Mouse (Mus musculus) kidney, embryonic 16.5 days (tissue): Measurements from ENCODE around the gene Chordc1. TPM values are rescaled to one million over a fixed set of nuclear protein-coding genes. Genes with fewer than 3 reads are reported as not detected.
"Not testable (repeated sequence)": the region's sequence is repeated elsewhere in the genome, so short reads cannot be mapped to it uniquely, and the experiment has no call there.

Experiments used
- ATAC-seq: fragments of 200-750 bp; cut with Nextera tagmentation; 2 replicates; pipeline ENCODE4 v1.8.0; 2017; ENCODE audit warnings: moderate TSS enrichment; ENCODE audit not compliant: low FRiP score, low TSS enrichment
- H3K27ac ChIP-seq: fragments of 300-500 bp; sonication (generic); 2 replicates; pipeline ENCODE4 v1.5.1; 2014; ENCODE audit warnings: low read length
- H3K27me3 ChIP-seq: fragments of 300-500 bp; sonication (generic); 2 replicates; pipeline ENCODE4 v1.6.1; 2014; ENCODE audit warnings: low read length, control low read depth, mixed read lengths; ENCODE audit not compliant: insufficient read depth
- H3K36me3 ChIP-seq: fragments of 300-500 bp; sonication (generic); 2 replicates; pipeline ENCODE4 v1.6.1; 2014; ENCODE audit warnings: low read length, control low read depth, mixed read lengths; ENCODE audit not compliant: insufficient read depth
- H3K4me1 ChIP-seq: fragments of 300-500 bp; sonication (generic); 2 replicates; pipeline ENCODE4 v1.6.1; 2014; ENCODE audit warnings: low read length, control low read depth, mixed read lengths; ENCODE audit not compliant: insufficient read depth
- H3K4me2 ChIP-seq: fragments of 300-500 bp; sonication (generic); replicated peaks from 2 replicates; pipeline ENCODE4 v1.6.1; 2014; ENCODE audit warnings: low read depth, low read length
- H3K4me3 ChIP-seq: fragments of 300-500 bp; sonication (generic); 2 replicates; pipeline ENCODE4 v1.5.1; 2014; ENCODE audit warnings: mild to moderate bottlenecking, low read length
- H3K9ac ChIP-seq: fragments of 300-500 bp; sonication (generic); replicated peaks from 2 replicates; pipeline ENCODE4 v1.6.1; 2014; ENCODE audit warnings: low read length
- H3K9me3 ChIP-seq: fragments of 300-500 bp; sonication (generic); 2 replicates; pipeline ENCODE4 v1.6.1; 2016; ENCODE audit warnings: low read length, control low read depth
- WGBS: fragments of 180-500 bp; shearing (Covaris S2); extraction: QIAGEN DNeasy Blood & Tissue Kit; methylation state at CpG from one replicate; pipeline ENCODE4 v1.1.7; 2014; 5-methylcytosine and 5-hydroxymethylcytosine counted together
- polyA plus RNA-seq: library from polyadenylated mRNA; unstranded; fragments of >200 nt; fragmentation: Nextera tagmentation; extraction: Ambion mirVana; gene quantifications from 2 replicates; pipeline ENCODE4 v1.2.1, GENCODE M21; 2015

The Chordc1 gene
- 122 and 131 TPM in 2 replicates for polyA plus RNA-seq

GRCm38 (mm10) chr9:18291571-18292429 lies at the start of gene Chordc1:
Gene Chordc1 (plus strand): TSS chr9:18292125.
- 3% methylated on average over 49 of the region's 49 CpGs for WGBS
- peak; percentile 99 for ATAC-seq
- H3K9ac ChIP-seq: peak within 1 kb of the TSS; percentile 99
- peaks cover 8% of the 10 kb centered on the region for H3K4me1 ChIP-seq
- no peaks in the 10 kb centered on the region for H3K27me3 ChIP-seq
- no peaks in the 10 kb centered on the region for H3K9me3 ChIP-seq
- H3K4me3 ChIP-seq: peak within 1 kb of the TSS; percentile 98
- peak within 1 kb of the TSS; percentile 87 for H3K4me2 ChIP-seq
- peak within 1 kb of the TSS; percentile 90 for H3K27ac ChIP-seq
- H3K36me3 ChIP-seq: no peaks in the 10 kb centered on the region

DNA sequence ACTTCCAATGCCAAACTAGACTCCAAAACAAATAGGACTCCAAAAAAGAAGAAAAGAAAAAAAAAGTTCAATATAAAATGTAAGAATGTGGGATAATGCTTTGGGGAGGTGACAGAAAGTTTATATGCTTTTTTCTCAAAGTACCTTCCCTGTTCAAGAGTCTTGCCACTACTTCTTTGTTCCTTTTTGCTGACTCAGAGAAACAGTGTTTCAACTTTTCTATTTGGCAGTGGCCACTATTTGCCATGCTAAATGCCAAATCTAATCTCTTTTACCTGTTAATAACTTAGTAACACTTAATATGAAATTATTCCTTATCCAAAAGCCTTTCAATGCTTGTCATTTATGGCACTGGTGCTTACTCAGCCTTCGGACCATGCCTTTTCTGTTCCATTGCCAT lies 16.0 kb upstream of the Chordc1 start:
- WGBS: 96% methylated on average over 1 of the region's 1 CpGs
- H3K27me3 ChIP-seq: no peaks in the 10 kb centered on the region
- no peak overlapping the region for H3K4me3 ChIP-seq
- no peak overlapping the region for H3K9ac ChIP-seq
- H3K9me3 ChIP-seq: no peaks in the 10 kb centered on the region
- no peaks in the 10 kb centered on the region for H3K4me1 ChIP-seq
- no peak for ATAC-seq
- no peaks in the 10 kb centered on the region for H3K36me3 ChIP-seq
- H3K4me2 ChIP-seq: no peak overlapping the region
- H3K27ac ChIP-seq: no peak overlapping the region

DNA sequence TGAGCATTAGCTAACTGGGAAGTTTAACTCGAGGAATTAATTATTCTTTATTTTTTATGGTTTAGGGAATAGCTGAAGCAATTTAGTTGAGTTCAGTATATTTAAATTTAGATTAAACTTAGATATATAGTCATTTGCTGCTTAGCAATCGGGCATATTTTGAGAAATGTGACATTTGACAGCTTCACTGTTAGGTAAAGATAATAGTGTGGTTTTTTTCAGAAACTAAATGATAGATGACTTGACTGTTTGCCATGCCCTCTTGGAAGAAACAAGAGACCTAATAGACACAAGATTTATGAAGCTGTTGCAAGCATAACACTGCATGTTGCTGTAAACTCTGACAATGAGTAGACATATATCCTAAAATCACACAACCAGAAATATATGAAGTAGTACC lies 15.1 kb upstream of the Chordc1 start:
- H3K9ac ChIP-seq: no peak overlapping the region
- no peaks in the 10 kb centered on the region for H3K27me3 ChIP-seq
- WGBS: 51% methylated on average over 2 of the region's 2 CpGs
- no peak overlapping the region for H3K4me3 ChIP-seq
- H3K4me2 ChIP-seq: no peak overlapping the region
- no peaks in the 10 kb centered on the region for H3K9me3 ChIP-seq
- no peaks in the 10 kb centered on the region for H3K36me3 ChIP-seq
- no peak overlapping the region for H3K27ac ChIP-seq
- H3K4me1 ChIP-seq: no peaks in the 10 kb centered on the region
- no peak for ATAC-seq

- Histone ChIP-seq H3K27ac (no peak overlapping the region), H3K4me3 (no peak overlapping the region), H3K36me3 (no peaks in the 10 kb centered on the region), H3K27me3 (no peaks in the 10 kb centered on the region), H3K9me3 (no peaks in the 10 kb centered on the region), H3K4me1 (no peaks in the 10 kb centered on the region), H3K4me2 (no peak overlapping the region), H3K9ac (no peak overlapping the region)
- 41% methylated on average over 1 of the region's 1 CpGs for WGBS
- no peak for ATAC-seq
Measured at GRCm38 (mm10) chr9:18277497-18277896, 14.4 kb upstream of the Chordc1 start.

GRCm38 (mm10) chr9:18278693-18279092 lies 13.2 kb upstream of the Chordc1 start:
- H3K36me3 ChIP-seq, H3K9ac ChIP-seq, H3K27ac ChIP-seq, H3K27me3 ChIP-seq, H3K4me2 ChIP-seq, ATAC-seq, H3K4me3 ChIP-seq, H3K4me1 ChIP-seq, H3K9me3 ChIP-seq: not testable (repeated sequence)
- 26% methylated on average over 5 of the region's 5 CpGs for WGBS

GRCm38 (mm10) chr9:18292443-18292922 lies 558 bp downstream of the Chordc1 start:
- Histone ChIP-seq H3K4me3 (peak overlapping the region; percentile 98), H3K4me2 (peak overlapping the region; percentile 87), H3K4me1 (peaks cover 8% of the 10 kb centered on the region), H3K27ac (peak overlapping the region; percentile 90), H3K27me3 (no peaks in the 10 kb centered on the region), H3K36me3 (no peaks in the 10 kb centered on the region), H3K9ac (peak overlapping the region; percentile 99), H3K9me3 (no peaks in the 10 kb centered on the region)
- WGBS: under 1% methylated on average over 24 of the region's 24 CpGs
- ATAC-seq: peak; percentile 69

DNA sequence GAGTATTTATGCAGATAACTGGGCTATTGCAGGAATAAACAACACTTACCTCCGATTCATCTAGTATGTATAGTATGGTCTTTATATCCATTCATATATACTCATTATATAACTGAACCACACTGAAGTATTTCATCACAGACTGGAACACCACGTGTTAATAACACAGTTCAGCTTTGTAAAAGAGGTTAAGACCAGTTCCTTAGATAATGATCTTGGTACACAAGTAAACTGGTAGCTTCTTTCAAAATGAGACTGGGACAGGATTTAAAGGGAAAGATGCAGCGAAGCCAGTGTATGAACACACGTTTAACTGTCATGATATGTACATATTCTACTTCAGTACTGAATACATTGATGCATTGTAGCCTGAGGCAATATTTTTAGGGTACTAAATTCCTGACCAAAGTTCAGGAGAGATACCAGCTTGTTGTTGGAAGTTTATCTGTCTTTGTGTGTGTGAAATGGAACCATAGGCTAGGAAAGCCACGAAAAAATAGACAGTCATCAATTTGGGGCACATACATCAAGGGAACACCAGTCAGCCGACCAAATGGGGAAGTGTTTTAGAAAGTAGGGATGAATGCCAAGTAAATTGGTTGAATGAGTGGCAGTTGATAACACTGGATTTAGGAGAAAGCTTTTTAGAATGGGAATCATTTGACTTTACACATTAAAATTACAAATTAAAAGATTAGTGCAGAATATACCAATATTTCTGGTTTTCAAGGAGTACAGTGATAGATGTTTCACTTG lies 1.3 kb downstream of the Chordc1 start:
- no peak for ATAC-seq
- H3K4me2 ChIP-seq: peak overlapping the region; percentile 87
- peak overlapping the region; percentile 90; the same call in 1 of the 2 replicates for H3K27ac ChIP-seq
- H3K36me3 ChIP-seq: no peaks in the 10 kb centered on the region
- H3K4me1 ChIP-seq: peaks cover 8% of the 10 kb centered on the region
- peak overlapping the region; percentile 99 for H3K9ac ChIP-seq
- peak overlapping the region; percentile 98 for H3K4me3 ChIP-seq
- WGBS: 34% methylated on average over 6 of the region's 6 CpGs
- H3K9me3 ChIP-seq: no peaks in the 10 kb centered on the region
- H3K27me3 ChIP-seq: no peaks in the 10 kb centered on the region

GRCm38 (mm10) chr9:18298301-18298700 lies 6.4 kb downstream of the Chordc1 start:
- H3K27me3 ChIP-seq: no peaks in the 10 kb centered on the region
- no peak overlapping the region for H3K27ac ChIP-seq
- no peak overlapping the region for H3K4me2 ChIP-seq
- 84% methylated on average over 6 of the region's 6 CpGs for WGBS
- H3K4me3 ChIP-seq: no peak overlapping the region
- H3K4me1 ChIP-seq: peaks cover 5% of the 10 kb centered on the region
- H3K9me3 ChIP-seq: no peaks in the 10 kb centered on the region
- H3K9ac ChIP-seq: no peak overlapping the region
- no peak for ATAC-seq
- H3K36me3 ChIP-seq: peaks cover 36% of the 10 kb centered on the region

- Histone ChIP-seq H3K9ac (no peak overlapping the region), H3K27me3 (no peaks in the 10 kb centered on the region), H3K4me2 (no peak overlapping the region), H3K4me3 (no peak overlapping the region), H3K4me1 (no peaks in the 10 kb centered on the region), H3K9me3 (no peaks in the 10 kb centered on the region), H3K27ac (no peak overlapping the region), H3K36me3 (peaks cover 12% of the 10 kb centered on the region; the same call in 1 of the 2 replicates)
- WGBS: 94% methylated on average over 3 of the region's 3 CpGs
- no peak for ATAC-seq
Measured at GRCm38 (mm10) chr9:18319990-18320389, 28.1 kb downstream of the Chordc1 start.
